Mouse (Mus musculus) G1E (cell line): ENCODE measurements around the gene Zfp644. TPM values are rescaled to one million over a fixed set of nuclear protein-coding genes. Genes with fewer than 3 reads are reported as not detected.

Source experiments
- ATAC-seq: 2 replicates; pipeline ENCODE4 v1.8.0; 2016; ENCODE audit warnings: mild to moderate bottlenecking; ENCODE audit not compliant: insufficient number of reproducible peaks, poor library complexity, low FRiP score, severe bottlenecking; ENCODE audit errors: extremely low read depth
- DNase-seq: peaks from one replicate; pipeline ENCODE4 v3.0.0; 2012; ENCODE audit warnings: low spot score
- H3K27me3 ChIP-seq: 2 replicates; pipeline ENCODE4 v1.6.1; 2012; ENCODE audit warnings: mild to moderate bottlenecking, low read length, inconsistent platforms; ENCODE audit not compliant: insufficient read depth
- H3K36me3 ChIP-seq: replicated peaks from 2 replicates; pipeline ENCODE3; 2012; ENCODE audit warnings: mild to moderate bottlenecking, inconsistent platforms
- H3K4me1 ChIP-seq: 2 replicates; pipeline ENCODE4 v1.6.1; 2012; ENCODE audit warnings: low read depth, low read length, inconsistent platforms, mixed read lengths; ENCODE audit not compliant: insufficient read depth
- H3K4me3 ChIP-seq: 2 replicates; pipeline ENCODE4 v1.5.1; 2012; ENCODE audit warnings: low read depth, mild to moderate bottlenecking, inconsistent platforms, low read length, moderate library complexity, mixed read lengths
- H3K9me3 ChIP-seq: replicated peaks from 2 replicates; pipeline ENCODE4 v1.6.1; 2012; ENCODE audit warnings: inconsistent platforms
- CTCF ChIP-seq: IDR thresholded peaks from 2 replicates; pipeline ENCODE4 v1.5.1; 2012; ENCODE audit warnings: low read depth, low read length, inconsistent platforms, mixed read lengths
- GATA1 ChIP-seq: IDR thresholded peaks from 2 replicates; pipeline ENCODE4 v1.6.1; 2012; ENCODE audit warnings: borderline replicate concordance, low read length, inconsistent platforms, mixed read lengths
- GATA2 ChIP-seq: IDR thresholded peaks from 2 replicates; pipeline ENCODE4 v1.6.1; 2012; ENCODE audit warnings: low read depth, low read length, inconsistent platforms, borderline replicate concordance
- POLR2AphosphoS5 ChIP-seq: IDR thresholded peaks from 2 replicates; pipeline ENCODE4 v1.6.1; 2012; ENCODE audit warnings: low read depth, low read length, inconsistent platforms; ENCODE audit not compliant: insufficient replicate concordance
- TAL1 ChIP-seq: conservative IDR thresholded peaks from 2 replicates; pipeline ENCODE4 v1.6.1; 2012; ENCODE audit warnings: low read depth, low read length, inconsistent platforms, mixed read lengths
- polyA plus RNA-seq: library from polyadenylated mRNA; stranded (reverse); fragments of >175 nt; gene quantifications from 2 replicates; pipeline ENCODE4 v1.2.3, GENCODE M21; 2012
- total RNA-seq, 2 experiments: library from RNA; stranded (forward) in 1 of 2; stranded (reverse) in 1 of 2; fragments of 200-1000 nt in 1 of 2; fragments of >200 nt in 1 of 2; fragmentation: Nextera tagmentation in 1 of 2; gene quantifications; 2 replicates each; pipeline ENCODE4 v1.2.3; 2014 to 2017

Zfp644 gene
- total and polyA plus RNA-seq, 3 experiments = 13.9 to 97.8 (median 83.8) TPM

GRCm38 (mm10) chr5:106628369-106629149 lies 68.5 kb downstream of the Zfp644 start:
- no peak for DNase-seq
- no peaks in the 10 kb centered on the region for H3K4me1 ChIP-seq
- H3K36me3 ChIP-seq = peaks cover 72% of the 10 kb centered on the region
- H3K27me3 ChIP-seq = no peaks in the 10 kb centered on the region
- no peak for TF ChIP-seq POLR2AphosphoS5
- H3K9me3 ChIP-seq = no peaks in the 10 kb centered on the region
- no peak for ATAC-seq
- H3K4me3 ChIP-seq = no peak overlapping the region

GRCm38 (mm10) chr5:106623337-106623736 lies 73.8 kb downstream of the Zfp644 start:
- Histone ChIP-seq H3K27me3 (no peaks in the 10 kb centered on the region), H3K9me3 (no peaks in the 10 kb centered on the region), H3K36me3 (peaks cover 82% of the 10 kb centered on the region), H3K4me1 (0 out of 2 replicates have a peak, but pooled peaks cover 2% of the 10 kb centered on the region), H3K4me3 (no peak overlapping the region)
- ATAC-seq (no peak), DNase-seq (no peak)
- TF ChIP-seq GATA2 = no peak
- no peak for TF ChIP-seq CTCF
- no peak for TF ChIP-seq GATA1
- no peak for TF ChIP-seq TAL1
- TF ChIP-seq POLR2AphosphoS5 = no peak

- Histone ChIP-seq H3K9me3 (no peaks in the 10 kb centered on the region), H3K27me3 (no peaks in the 10 kb centered on the region), H3K36me3 (peaks cover 79% of the 10 kb centered on the region), H3K4me1 (0 out of 2 replicates have a peak, but pooled peaks cover 2% of the 10 kb centered on the region), H3K4me3 (no peak overlapping the region)
- ATAC-seq = no peak
- TF ChIP-seq CTCF (no peak), POLR2AphosphoS5 (no peak), GATA1 (no peak), TAL1 (no peak), GATA2 (no peak)
- DNase-seq = no peak
Observed at GRCm38 (mm10) chr5:106622193-106622592, 74.9 kb downstream of the Zfp644 start.

- H3K4me1 ChIP-seq = 0 out of 2 replicates have a peak, but pooled peaks cover 3% of the 10 kb centered on the region
- DNase-seq = no peak
- TF ChIP-seq POLR2AphosphoS5 (no peak), TAL1 (no peak), GATA2 (no peak), GATA1 (no peak), CTCF (no peak)
- no peak for ATAC-seq
- no peaks in the 10 kb centered on the region for H3K9me3 ChIP-seq
- no peak overlapping the region for H3K4me3 ChIP-seq
- peaks cover 75% of the 10 kb centered on the region for H3K36me3 ChIP-seq
- no peaks in the 10 kb centered on the region for H3K27me3 ChIP-seq
Observed at GRCm38 (mm10) chr5:106620446-106620845, 76.6 kb downstream of the Zfp644 start.

GRCm38 (mm10) chr5:106615006-106615405 lies 82.1 kb downstream of the Zfp644 start:
- DNase-seq (no peak), ATAC-seq (no peak)
- no peak overlapping the region for H3K4me3 ChIP-seq
- TF ChIP-seq CTCF (no peak), GATA1 (no peak), GATA2 (no peak), POLR2AphosphoS5 (no peak), TAL1 (no peak)
- no peaks in the 10 kb centered on the region for H3K9me3 ChIP-seq
- H3K36me3 ChIP-seq = peaks cover 77% of the 10 kb centered on the region
- no peaks in the 10 kb centered on the region for H3K27me3 ChIP-seq
- H3K4me1 ChIP-seq = peaks cover 9% of the 10 kb centered on the region; the same call in 1 of the 2 replicates

- Histone ChIP-seq H3K4me1 (peaks cover 9% of the 10 kb centered on the region; the same call in 1 of the 2 replicates), H3K36me3 (peaks cover 80% of the 10 kb centered on the region), H3K27me3 (no peaks in the 10 kb centered on the region), H3K9me3 (no peaks in the 10 kb centered on the region), H3K4me3 (no peak overlapping the region)
- ATAC-seq = no peak
- DNase-seq = no peak
- no peak for TF ChIP-seq GATA2
- TF ChIP-seq GATA1 = no peak
- TF ChIP-seq TAL1 = no peak
- no peak for TF ChIP-seq POLR2AphosphoS5
- TF ChIP-seq CTCF = no peak
Observed at GRCm38 (mm10) chr5:106614570-106614969, 82.5 kb downstream of the Zfp644 start.
